Mouse (Mus musculus) ovary, adult 18-20 months (tissue): ENCODE results near the gene Eef1akmt1.

Source experiments
- DNase-seq: peaks from one replicate; pipeline ENCODE4 v3.0.0; 2022; ENCODE audit warnings: low spot score, mixed read lengths

Gene Eef1akmt1

DNA sequence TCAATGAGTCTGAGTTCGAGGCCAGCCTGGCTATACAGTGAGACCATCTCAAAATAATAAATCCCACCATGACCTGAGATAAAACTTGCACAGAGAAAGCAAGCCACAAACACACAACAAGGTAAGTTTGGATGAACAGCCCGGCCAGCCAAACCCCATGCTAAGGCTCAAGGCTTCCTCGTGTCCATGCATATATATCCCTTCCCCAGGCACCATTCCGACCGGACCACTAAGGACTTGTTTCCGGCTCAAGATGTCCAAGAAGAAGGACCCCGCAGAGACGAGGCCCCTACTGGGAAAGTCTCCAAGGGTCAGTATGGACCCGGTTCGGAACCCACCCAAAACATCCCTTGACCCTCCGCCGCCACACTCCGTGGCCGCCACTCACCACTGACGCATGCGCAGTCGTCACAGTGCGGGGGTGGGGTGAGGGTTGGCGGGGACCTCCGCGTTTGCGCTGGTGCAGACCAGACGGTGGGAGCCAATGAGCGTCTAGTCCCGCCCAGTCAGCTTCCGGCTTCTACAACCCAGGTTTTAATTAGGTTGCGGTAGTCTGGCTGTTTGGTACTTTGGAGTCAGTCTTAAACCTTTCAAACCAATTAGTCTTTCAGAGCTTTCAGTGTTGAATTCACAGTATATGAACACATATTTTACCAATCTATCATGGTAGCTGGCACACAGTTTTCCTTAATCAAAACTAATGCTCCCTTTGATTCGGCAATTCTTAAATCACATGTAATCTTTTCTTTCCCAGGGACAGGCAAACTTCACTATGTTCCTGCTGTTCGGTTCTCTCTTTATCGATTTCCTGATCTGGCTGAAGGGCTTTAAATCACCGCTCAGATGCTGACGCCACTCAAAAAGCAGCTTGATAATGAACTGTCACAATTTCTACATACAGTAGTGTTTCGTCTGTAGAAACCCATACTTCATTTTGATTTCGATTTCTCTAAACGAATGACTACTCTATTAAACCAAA, at the start of gene Eef1akmt1:
TSS of gene Eef1akmt1 (minus strand) at position 458 of the 979 bp plus-strand sequence.
- DNase-seq, result peak; percentile 93

DNA sequence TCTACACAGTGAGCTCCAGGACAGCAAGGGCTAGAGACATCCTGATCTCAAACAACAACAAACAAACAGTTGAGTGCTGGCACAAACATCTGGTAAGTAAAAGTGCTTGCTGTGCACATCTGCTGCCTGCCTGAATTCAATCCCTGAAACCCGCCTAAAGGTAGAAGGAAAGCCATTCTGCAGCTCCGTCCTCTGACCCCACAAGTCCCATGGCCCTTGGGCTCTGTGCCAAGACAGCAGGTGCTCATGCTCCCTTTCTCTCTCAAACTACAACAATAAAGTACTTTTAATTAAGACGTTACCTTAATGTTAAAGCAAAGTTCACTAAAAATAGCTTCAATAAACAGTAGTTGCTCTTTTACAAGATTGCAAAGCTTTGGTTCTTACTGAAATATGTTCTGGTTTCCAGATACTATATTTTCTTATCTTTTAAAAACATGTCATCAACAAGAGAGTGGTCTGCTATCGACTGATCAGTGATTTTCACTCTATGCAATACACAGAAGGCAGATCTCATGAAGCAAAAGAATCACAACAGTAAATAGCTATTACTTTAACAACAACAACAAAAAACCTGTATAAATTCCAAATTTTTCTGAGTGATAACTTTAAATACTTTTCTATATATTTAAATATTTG, 49.3 kb upstream of the Eef1akmt1 start:
- no peak for DNase-seq

DNA sequence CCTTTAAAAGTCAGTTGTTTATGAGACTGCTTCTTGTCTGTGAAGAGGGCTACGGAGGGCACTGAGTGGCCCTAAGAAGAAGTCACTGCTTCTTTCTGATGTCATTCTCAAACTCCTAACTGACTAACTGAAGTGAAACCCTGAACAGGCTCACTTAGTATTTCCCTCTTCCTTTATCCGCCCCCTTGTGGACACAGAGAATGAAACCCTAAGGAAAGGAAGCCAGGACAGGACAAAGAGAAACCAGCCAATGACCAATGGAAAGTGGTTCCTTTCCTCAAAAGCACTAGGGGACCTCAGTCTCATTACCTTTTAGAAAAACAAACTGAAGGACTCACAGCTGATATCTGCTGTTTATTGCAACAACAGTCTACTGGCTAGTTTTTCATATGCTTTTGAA, 48.1 kb upstream of the Eef1akmt1 start:
- DNase-seq, result no peak

DNA sequence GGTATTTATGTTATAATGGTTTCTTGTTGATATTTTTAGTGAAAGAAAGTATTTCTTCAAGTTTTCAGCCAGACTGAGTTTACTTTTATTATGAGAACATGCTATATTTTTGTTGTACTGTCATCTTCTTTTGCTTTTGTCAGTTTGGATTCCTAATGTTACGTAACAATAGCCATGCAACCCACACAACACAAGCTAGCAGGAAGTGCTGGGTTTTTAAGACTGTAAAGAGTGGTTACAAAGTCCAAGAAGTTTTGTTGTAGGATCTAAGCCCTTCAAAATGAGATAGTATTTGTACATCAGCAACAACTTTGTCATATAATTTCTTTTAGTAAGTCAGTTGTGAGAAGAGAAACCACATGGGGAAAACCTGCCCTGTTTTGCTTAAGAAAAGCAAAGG, 46.3 kb upstream of the Eef1akmt1 start:
- no peak for DNase-seq

DNA sequence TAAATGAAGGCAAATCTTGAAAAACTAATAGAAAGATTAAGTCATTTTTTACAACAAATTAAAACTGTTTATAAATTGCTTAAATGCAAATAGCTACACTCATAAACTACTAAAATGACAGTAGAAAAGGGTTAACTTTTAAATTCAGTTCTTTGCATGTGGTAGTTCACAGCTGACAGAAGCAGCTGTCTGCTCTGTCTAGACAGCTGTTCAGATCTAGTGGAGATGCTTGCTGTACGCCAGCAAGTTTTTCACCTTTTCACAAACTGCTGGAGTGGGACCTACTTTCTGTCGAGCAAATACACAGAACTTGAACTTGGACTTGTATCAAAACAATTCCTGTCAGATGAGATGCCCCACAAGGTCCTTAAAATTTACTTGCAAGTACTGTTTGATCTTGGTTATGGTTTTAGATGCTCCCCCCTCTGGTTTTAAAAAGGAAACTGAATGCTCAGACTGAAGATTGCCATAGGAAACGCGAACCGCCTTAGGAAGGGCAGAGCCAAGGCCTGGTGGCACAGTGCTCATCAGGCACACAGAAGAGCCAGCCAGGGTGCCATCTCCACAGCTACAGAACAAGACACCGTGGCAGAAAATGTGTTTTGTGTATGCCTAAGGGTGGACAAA, 45.0 kb upstream of the Eef1akmt1 start:
- DNase-seq, result no peak

DNA sequence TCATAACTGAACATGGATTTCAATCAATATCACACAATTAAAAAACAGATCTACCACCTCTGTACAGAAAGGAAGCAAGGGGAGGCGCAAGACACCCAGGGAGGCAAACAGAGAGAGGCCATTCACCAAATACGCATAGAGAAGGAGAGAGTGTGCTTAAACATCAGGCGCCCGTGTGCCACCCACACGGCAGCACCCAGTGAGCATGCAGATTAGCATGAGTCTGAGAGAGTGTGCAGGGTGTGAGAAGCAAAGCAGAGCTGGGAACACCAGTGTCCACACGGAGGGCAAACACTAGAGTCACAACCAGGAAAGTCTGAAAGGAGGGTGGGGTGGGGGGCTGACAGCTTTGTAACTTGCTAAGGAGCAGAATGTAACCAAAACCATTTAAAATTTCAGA, 44.4 kb upstream of the Eef1akmt1 start:
- DNase-seq, result no peak

DNA sequence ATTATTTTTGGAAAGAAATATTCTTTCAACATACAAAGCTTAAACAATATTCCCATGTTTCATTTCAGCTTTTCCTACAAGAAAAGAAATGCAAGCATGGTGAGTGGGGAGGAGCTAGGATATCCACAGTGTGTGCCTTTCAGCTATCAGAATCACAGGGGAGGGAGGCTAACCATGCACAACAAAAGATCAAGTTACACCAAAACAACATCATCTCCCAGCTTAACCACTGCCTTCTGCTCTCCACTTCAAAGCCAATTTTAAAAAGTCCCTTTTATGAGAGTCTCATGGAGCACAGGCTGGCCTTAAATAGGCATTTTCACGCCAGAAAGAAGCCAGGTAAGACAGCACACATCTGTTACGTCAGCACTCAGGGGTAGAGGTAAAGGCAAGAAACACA, 39.6 kb upstream of the Eef1akmt1 start:
- no peak for DNase-seq

DNA sequence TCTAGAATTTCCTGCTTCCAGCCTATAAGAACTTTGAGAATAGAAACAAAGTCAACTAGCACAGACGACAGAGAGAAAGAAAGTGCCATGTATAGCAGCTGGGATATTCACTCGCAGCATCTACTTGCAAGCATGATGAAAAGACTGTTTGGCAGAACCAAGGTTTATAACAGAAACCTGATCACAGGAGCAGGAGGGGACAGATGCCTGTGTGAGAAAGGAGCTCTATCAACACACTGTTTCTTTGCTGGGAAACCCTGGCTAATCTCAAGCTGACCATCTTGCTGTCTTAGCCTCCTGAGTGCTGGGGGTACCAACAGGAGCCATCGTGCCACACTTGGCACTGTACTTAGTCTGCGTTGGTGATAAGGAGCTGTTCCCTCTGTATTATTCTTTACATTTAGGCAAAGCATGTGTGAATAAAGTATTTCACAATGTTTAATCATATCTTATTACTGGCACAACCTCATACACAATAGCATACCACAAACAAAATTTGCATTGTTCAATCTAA, 38.5 kb upstream of the Eef1akmt1 start:
- DNase-seq, result no peak

DNA sequence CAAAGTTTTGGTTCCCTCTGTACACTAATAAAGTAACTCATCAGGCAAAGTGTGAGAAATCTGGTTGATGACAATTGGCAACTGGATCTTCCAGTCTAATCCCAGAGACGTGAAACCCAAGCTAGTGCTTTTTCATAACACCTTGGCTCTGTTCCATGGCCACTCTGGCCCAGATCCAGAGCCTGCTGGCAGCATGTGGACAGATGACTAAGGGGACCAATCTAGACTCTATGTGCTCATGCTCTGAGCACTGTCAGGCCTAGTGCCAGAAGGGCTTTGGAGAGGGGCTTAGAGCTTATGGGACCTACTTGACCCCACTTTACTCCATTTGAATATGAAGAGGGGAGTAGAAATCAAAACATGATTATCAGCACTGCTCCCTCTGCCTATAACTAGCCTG, 36.1 kb upstream of the Eef1akmt1 start:
- DNase-seq, result peak; percentile 79

DNA sequence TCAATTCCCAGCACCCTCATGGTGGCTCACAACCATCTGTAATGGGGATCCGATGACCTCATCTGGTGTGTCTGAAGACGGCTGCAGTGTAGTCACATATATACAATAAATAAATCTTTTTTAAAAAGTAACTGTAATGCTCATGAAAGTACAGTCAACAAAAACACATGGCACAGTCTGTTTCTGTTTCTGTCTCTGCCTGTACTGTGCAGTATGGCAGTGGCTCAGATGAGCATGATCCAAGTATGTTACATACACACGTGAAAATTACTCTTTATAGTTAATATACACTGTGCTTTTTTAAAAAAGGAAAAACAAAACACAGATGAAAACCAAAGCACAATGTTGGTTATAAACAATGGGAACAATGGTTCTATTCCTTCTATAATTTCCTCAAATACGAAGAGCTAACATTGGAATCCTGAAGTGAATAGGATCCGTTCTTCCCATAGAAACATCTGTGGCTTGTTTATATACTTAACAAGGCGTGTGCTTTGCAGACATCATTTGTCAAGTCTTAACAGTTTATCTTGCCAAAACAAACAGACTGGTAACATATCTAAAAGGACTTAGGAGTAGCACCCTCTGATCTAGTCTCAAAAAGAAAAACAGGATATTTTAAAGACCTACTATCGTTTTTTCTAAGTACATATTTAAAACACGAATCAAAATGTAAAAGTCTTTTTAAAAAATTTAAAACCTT, 35.4 kb upstream of the Eef1akmt1 start:
- no peak for DNase-seq

DNA sequence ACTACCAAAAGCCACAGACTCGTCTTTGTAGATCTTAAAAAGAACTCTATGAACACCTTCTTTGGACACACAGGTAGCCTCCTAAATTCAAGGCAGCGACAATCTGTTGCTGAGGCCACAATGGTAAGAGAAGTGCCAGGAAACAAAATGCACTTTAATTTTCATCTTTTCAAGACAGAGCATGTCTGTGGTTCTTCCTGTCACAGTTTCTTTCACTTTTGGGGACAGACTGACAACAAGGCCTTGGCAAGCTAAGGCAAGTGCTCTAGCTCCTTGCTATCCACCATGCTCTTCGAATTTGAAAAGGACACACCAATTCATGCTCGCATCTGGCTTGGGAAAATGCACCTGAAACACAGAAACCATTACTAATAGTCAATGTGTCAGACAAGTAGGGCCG, 21.9 kb upstream of the Eef1akmt1 start:
- DNase-seq, result no peak

DNA sequence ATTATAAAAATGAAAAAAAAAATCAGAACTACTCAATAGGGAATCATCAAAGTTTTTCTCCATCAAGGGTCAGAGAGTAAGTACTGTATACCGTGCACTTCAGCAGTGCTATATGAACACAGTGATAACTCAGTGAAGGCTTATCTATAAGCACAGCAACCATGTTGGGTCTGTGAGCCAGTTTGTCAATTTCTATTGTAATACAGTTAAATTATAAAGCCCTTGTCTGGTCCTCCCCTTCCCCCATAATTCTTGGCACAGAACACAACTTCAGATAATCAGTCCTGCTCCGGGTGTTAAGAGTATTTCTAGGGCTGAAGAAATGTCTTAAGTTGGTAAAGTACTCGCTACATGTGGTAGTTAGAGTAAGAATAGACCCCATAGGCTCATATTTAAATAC, 20.4 kb upstream of the Eef1akmt1 start:
- no peak for DNase-seq

DNA sequence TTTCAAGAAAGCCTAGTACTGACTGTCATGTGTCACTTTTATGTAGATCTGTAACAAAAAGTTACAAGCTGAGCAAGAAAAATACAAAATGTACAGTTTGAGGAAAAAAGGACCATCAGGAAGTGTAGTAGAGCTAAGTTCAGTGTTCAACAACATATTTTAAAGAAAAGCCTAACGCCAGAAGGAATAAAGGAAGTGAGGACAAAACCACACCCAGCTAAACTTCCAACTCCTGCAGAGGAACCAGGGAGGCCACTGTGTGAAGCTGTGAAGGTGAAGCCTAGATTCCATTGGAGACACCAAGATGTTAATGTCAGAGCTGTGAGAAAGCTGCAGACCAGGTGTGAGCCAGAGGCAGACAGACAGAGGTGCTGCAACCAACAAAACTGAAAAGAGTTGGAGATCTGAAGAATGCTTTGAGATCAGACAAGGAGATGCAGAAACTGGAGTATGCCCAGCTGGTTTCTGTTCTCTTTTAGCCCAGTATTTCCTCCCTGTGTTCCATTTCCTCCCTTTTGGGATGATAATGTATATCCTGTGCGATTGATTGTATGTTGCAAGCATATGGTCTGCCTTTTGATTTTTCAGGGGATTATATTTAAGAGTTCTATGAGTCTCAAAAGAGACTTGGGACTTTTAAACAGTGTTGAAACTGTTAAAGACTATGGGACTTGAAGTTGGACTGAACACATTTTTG, 5.1 kb upstream of the Eef1akmt1 start:
- DNase-seq, result no peak

DNA sequence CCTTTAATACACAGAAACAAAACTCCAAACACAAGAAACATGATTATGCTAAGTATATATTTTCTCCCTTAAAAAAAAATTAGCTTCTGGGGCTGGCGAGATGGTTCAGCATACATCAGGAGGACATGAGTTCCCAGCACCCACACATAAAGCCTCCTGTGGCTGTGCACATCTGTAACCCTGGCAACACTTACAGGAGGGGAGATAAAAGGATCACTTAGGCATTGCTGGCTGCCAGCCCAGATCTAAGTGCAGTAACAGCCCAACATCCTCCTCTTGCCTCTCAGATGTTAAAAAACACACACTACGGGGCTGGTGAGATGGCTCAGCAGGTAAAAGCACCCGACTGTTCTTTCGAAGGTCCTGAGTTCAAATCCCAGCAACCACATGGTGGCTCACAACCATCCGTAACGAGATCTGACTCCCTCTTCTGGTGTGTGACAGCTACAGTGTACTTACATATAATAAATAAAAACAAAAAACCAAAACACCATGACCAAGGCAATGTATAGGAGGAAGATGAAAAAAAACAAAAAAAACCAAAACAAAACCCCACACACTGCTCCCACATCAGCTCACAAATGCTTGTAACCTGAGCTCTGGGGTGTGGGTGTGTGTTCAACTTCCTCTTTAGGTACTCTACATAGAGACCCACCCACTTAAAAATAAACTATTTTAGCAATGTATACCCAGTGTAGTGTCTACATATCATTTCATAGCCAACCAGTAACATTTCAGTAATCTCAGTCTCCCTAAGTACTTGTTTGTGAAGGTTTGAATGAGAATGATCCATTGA, 3.6 kb upstream of the Eef1akmt1 start:
- DNase-seq, result no peak

DNA sequence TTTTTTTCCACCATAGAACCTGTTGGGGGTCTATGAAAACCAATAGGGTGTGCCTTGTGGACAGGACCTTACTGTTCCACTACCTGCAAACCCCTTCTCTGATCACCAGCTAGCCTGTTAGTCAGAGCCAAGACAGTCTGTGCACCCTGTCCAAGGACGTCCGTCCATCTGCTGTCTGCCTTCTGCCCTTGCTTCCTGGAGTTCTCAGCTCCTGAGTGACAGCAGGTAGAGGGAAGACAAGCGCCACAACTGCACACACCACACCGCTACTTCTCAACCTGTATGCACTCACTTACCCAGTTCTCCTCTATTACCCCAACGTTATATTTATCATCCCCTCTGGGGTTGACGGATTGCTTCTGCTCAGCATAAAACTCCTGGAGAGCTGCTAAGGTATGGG, 5.8 kb downstream of the Eef1akmt1 start:
- no peak for DNase-seq

DNA sequence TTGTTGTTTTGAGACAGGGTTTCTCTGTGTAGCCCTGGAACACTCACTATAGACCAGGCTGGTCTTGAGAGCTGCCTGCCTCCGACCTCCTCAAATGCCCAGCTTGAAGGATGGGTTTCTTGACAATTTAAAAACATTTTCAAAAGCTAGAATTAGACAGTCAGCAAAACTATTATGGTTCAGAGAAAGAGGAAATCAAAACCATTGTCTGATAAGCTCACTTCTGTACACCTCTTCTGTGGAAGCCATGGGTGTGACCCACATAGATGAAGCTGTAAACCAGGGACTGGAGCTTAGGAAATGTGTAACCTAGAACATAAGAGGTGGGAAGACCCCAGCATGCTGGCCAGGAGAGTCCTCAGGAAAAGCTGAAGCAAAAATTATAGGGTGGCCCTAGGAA, 14.5 kb downstream of the Eef1akmt1 start:
- DNase-seq, result no peak

DNA sequence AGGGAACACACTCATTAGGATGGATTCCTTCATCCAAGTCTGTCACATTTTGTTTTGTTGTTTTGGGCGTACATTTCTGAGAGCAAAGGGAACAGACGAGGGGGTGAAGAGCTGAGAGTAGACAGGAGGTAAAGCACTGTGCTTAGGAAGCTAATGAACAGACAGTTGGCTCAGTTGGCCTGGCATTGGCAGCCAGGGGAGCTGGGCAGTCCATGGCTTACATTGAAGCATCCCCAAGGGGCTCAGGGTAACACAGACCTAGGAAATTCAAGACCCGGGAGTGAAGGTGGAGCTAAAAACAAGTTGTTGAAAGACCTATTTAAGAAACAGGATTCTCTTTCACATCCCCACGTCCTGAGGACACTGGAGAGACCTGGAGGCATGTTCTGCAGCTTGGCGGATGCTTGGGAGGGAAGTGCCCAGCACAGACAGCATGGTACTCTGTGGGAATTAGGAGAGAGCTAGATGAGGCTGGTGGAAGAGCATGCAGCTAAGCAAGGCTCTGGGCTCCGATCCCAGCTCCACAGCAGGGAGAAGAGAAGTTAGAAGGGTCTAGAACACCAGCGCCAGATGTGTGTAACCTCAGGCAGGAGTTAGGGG, 15.8 kb downstream of the Eef1akmt1 start:
- DNase-seq, result no peak

DNA sequence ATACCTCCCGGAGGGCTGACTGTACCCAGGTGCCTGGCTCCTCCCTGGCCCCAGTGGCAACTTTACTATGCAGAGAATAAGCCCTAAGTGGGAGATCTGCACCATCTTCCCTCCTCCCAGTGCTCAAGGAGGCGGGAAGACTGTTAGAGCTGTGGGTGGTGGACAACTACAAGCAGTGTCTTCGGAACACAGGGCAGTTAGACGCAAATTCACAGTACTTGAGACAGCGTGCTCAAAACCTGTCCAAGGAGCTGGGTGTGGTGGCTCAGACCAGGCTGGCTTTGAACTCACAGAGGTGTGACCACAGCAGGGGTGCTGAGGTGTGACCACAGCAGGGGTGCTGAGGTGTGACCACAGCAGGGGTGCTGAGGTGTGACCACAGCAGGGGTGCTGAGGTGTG, 17.0 kb downstream of the Eef1akmt1 start:
- no peak for DNase-seq

DNA sequence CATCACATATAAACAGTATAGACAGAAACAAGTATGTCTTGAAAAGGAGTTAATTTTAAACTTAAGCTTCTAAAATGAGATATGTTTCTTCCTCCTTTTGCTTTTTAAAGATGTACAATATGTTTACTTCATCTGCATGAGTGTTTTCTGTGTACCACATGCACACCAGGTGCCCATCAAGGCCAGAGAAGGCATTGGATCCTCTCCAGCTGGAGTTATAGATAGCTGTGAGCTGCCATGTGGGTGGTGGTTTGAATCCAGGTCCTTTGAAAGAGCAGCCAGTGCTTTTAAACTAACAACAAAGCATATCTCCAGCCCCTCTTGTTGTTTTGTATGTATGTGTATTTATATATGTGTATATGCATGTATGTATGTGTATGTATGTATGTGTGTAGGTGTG, 18.5 kb downstream of the Eef1akmt1 start:
- no peak for DNase-seq

DNA sequence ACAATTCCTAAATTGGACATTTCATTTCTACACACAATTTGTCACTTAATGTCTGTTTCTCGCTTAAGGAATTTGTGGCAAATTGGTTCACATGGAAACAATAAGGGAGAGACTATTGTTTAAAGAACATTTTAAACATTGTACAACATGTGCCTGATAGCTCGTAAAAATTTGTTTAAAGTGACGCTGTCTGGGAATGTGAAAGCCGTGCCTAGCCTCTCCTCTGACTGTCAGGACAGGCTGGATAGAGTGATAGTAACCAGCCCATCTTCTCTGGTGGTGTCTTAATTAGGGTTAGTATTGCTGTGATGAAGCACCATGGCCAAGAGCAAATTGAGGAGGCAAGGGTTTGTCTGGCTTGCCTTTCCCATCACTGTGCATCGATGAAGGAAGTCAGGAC, 24.4 kb downstream of the Eef1akmt1 start:
- DNase-seq, result no peak
